Mouse (Mus musculus) spleen, embryonic (tissue): ENCODE measurements around the gene Fgf12.

Source experiments
- CTCF ChIA-PET: fragments of 350-600 bp; sonication (Branson Sonifier 250); formaldehyde crosslinking; loops from one replicate; lab custom pipeline; 2022; lab: Charles Lee

Gene Fgf12

GRCm38 (mm10) chr16:28476651-28477050 lies 276.2 kb downstream of the Fgf12 start:
- CTCF ChIA-PET = no interaction called here

DNA sequence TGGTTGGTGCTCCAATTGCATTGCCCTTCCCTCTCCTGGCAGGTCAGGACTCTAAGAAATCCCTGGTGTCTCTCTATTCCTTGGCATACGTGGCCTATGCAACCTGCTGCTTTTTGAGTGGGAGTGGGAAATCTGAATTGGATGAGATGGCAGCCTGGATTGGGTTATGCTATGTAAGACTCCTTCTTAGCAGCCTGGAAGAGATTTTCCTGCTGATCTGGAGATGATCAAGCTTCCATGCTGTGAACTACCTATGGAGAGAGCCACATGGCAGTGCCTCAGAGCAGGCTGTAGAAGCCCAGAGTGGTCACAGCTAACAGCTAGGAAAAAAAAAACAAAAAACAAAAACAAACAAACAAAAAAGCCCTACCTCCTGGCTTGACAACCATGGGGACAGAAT lies 277.3 kb downstream of the Fgf12 start:
- CTCF ChIA-PET = no interaction called here

GRCm38 (mm10) chr16:28454821-28455220 lies 298.0 kb downstream of the Fgf12 start:
- CTCF ChIA-PET = no interaction called here

DNA sequence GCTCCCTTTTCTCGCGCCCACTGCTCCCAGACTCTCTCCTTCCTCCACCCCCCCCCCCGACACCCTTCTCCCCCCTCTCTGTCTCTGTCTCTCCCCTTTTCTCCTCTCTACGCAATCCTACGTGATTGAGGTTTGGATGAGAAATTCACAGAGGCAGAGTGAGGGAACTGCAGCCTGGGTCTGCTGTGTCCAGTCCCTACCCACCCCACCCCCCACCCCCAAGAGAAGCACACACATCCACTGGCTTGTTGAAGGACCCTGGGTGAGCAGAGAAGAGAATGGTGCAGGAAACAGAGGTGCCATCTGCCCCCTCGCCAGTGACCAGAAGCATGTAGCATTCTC lies 305.8 kb downstream of the Fgf12 start:
- CTCF ChIA-PET = no interaction called here

GRCm38 (mm10) chr16:28446334-28447113 lies 306.3 kb downstream of the Fgf12 start:
- CTCF ChIA-PET = no interaction called here

DNA sequence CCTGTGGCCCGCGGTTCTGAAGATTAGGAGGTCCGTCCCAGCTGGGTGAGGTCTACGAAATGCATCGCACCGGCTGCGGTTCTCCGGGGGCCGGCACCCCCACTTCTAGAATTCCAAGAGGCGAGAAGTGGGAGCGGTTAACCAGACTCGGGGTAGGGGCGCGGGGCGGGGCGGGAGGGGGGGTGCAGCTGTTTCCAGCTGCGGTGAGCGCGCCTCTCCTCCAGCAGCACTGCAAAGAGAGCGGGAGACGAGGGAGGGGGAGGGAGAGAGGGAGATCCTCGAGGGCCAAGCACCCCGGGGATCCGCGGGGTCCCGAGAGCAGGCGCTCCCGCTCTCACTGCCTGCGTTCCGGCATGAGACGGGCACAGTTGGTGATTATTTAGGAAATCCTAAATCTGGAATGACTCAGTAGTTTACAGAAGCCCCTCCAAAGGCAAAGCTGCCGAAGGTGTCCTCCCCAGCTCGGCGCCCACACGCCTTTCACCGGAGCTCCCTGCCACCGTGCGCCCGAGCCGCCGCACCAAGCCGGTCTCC lies 307.0 kb downstream of the Fgf12 start:
- CTCF ChIA-PET = no interaction called here

DNA sequence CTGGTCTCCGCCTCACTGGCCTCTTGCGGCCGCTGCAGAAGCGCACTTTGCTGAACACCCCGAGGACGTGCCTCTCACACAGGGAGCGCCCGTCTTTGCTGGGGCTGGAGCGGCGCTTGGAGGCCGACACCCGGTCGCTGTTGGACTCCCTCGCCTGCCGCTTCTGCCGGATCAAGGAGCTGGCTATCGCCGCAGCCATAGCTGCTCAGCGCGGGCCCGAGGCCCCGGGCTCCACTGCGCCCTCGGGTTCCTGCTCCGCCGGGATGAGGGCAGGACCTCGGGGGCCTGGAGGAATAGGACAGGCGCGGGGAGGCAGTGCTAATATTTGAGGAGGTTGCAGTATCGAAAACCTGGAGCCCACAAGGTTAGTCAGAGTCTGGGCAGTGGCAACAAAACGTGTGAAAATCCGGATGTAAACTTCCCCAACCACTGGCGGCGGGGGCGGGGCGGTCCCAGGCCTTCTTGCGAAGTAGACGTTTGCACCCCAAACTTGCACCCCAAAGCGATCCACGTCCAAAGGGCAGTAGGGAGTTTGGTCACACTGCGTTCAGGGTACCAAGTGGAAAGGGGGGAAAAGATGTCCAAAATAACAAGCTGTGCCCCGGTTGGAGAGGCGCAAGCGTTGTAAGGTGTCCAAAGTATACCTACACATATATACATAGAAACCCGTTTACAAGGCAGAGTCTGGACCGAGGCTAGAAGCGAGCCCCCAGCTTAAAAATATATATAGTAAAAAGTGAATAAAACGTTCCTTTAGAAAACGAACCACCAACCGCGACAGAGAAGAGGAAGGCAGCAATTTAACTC lies 307.7 kb downstream of the Fgf12 start:
- CTCF ChIA-PET = no interaction called here

- CTCF ChIA-PET = no interaction called here
These were observed 331.3 kb downstream of the Fgf12 start for GRCm38 (mm10) chr16:28421617-28422016.

DNA sequence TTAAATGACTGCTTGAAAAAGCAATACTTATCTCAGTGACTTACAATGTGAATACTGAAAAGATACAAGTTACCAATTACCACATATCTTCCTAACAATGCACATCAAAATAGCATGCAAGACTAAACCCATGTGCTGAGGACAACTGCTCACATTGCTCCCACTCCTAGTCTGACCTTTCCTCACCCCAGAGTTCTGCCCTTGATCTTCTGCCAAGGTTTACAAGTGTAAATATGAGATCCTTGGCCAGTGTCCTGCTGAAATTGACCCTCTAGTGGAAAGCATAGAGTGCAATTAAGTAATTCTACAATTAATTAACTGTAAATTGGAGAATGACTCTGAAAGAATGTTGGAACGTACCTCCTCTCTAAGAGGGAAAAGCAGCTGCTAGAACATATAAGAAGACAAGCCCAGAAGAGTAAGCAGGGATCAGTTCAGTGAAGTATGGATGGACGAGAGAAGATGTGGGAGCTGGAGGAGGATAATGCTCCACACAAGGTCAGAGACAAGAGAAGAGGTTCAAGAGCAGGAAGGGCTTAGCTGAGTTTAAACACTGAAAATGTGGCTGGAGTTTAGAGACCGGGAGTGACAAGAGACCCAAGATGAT lies 333.1 kb downstream of the Fgf12 start:
- CTCF ChIA-PET = no interaction called here

DNA sequence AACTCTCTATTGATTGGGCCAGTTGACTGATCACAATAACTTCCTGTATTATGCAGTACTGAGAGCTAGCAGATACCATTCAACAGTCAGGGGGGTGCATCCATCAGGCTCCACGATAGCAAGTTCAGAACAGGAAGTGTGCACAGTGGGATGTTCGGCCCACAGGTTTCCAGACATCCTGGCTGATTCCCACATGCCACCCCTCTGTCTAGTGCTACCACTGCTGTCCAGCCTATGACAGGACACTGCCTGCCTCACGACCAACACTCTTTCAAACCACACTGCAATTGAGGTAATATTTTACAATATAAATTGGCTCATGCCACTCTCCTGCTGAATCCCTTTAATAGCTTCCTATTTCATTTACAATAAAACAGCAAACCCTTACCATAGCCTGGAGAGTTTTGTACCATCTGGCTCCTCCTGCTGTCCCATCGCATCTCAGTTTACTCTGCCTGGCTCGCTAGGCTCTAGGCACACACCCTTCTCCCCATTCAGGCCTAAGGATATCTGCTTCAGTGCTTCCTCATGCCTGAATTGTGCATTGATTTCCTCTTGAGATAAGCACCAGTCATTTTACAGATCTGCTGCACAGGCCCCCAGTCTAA lies 341.6 kb downstream of the Fgf12 start:
- CTCF ChIA-PET = no interaction called here

GRCm38 (mm10) chr16:28408294-28408693 lies 344.6 kb downstream of the Fgf12 start:
- CTCF ChIA-PET = no interaction called here

GRCm38 (mm10) chr16:28407892-28408291 lies 345.0 kb downstream of the Fgf12 start:
- CTCF ChIA-PET = no interaction called here

- CTCF ChIA-PET = no interaction called here
These were observed 348.7 kb downstream of the Fgf12 start for GRCm38 (mm10) chr16:28404156-28404555.

GRCm38 (mm10) chr16:28402701-28403100 lies 350.2 kb downstream of the Fgf12 start:
- CTCF ChIA-PET = no interaction called here

DNA sequence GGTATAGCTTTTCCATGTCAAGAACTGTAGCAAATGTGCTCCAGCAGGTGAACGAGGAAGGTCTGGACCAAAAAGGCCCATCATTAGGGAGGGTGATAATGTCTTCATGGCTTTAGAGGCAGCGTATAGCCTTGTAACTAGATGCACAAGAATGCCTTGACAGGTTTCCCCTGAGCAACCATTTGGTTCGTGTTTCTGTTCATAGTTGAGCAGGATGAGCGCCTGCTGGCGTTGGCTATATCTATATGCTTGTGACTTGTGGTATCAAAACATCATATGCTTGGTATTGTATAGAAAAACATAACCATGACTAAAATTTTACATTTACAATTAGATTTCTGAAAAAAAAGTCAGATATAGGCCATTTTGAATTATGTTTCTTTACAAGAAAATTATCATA lies 361.6 kb downstream of the Fgf12 start:
- CTCF ChIA-PET = no interaction called here

DNA sequence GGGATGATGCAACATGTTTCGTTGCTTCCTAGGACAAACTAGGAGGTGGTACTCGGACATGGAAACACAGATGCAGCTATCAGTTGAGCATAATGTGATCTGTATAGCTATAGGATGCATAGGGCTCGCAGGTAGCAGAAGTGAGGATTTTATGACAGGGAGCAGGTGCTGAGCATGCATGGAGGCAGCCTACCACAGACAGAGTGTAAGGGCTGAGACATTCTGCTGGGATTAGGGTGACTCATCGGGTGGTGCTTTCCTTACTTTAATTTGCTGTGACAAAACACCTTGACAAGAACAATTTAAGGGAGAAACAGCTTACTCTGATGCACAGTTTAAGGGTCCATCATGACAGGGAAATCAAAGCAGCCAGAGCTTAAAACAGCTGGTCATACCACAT lies 363.8 kb downstream of the Fgf12 start:
- CTCF ChIA-PET = no interaction called here

DNA sequence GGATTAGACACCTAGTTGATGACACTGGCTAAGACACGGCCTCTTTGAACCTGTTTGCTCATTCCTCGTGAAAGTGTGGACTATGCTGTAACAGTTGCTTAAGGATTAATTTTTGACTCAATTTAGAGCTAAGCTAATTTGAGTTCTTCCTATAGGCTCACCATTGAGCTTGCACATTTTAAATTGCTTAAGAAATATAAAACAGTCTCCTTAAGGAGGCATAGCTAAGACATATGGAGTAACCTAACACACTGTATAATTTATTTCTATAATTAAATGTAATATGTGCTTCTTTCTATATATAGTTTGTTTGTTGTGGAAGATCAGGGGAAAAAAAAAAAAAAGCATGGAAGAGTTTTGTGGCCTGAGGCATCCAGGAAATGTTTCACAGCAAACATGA lies 378.1 kb downstream of the Fgf12 start:
- CTCF ChIA-PET = no interaction called here

DNA sequence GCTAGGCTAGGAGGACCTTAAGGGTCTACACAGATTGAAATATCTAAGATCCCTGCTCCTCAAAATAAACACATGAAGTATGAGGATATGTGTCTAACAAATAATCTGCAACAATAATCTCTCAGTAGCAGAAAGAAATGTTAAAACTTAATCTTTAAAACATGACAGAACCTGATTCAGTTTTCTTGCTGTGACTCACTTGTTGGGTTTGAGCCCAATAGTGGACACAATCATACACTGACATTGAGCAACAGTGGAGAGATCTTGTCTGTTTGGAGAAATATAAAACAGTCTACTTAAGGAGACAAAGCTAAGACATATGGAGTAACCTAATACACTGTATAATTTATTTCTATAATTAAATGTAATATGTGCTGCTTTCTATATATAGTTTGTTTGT lies 379.6 kb downstream of the Fgf12 start:
- CTCF ChIA-PET = no interaction called here

DNA sequence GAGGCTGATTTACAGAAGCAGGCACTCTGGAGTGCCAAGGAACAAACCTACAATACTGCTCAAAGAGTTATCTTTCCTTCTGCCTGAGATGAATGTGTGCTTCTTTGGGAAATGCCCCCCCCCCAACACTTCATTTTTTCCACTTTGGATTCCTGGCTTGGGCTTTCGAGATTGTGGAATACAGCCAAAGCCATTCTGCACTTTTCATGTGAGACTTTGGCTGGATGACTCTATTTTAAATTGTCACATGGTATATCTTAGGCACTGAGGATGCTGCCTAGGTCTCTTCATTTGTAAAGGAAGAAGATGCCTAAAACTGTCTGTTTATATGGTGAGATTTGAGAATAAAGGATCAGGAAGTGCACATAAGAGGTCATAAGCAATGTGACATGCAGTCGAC lies 402.2 kb downstream of the Fgf12 start:
- CTCF ChIA-PET = no interaction called here

DNA sequence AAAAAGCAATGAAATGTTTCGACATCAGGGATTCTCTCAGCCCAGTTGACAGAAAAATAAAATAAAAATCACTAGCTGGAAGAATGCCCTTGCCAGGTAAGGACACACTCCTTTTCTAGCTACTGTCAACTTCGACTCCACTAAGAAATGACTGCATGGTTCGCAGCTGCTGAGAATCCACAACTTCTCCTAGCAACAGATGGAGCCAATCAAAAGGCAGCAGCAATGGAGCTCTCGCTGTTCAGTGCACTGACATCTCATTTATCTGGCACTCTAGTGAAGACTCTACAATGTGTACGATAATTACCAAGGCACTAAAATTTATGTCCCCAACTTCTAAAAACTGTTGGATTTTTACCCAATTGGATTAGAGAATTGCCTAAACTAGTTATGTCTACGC lies 407.5 kb downstream of the Fgf12 start:
- CTCF ChIA-PET = no interaction called here

DNA sequence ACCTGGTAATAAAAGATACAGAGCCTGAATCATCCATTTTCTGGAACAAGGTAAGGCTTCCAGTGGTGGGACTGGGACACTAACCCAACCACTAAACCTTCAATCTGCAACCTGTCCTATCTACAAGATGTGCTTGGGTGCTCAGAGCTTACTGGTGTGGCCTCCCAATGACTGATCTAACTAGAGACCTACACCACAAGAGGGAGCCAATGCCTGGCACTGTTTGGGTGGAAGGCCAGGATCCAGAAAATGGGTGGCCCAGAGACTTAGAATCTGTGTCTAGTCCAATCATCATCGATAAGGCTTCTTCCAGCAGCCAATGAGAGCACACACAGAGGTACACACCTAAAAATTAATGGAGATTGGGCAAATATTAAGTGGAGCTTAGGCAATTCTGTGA lies 414.9 kb downstream of the Fgf12 start:
- CTCF ChIA-PET = no interaction called here

- CTCF ChIA-PET = no interaction called here
These were observed 416.2 kb downstream of the Fgf12 start for GRCm38 (mm10) chr16:28336700-28337099.
